Mouse (Mus musculus) C2C12 (cell line): Measurements from ENCODE around the gene Fcgr2b.

ENCODE experiments used
- CEBPB ChIP-seq: IDR thresholded peaks from one replicate; pipeline ENCODE4 v1.6.1; 2011; ENCODE audit warnings: low read depth, mild to moderate bottlenecking, control low read depth, moderate library complexity
- CTCF ChIP-seq: IDR thresholded peaks from one replicate; pipeline ENCODE4 v1.5.1; 2011; ENCODE audit not compliant: control insufficient read depth, insufficient read depth, insufficient read length
- MAX ChIP-seq: IDR thresholded peaks from one replicate; pipeline ENCODE4 v1.6.1; 2011; ENCODE audit warnings: mild to moderate bottlenecking, control low read depth
- USF1 ChIP-seq: IDR thresholded peaks from one replicate; pipeline ENCODE4 v1.6.1; 2011; ENCODE audit warnings: low read depth, mild to moderate bottlenecking, control low read depth, moderate library complexity

- TF ChIP-seq CTCF (no peak), CEBPB (no peak), MAX (no peak), USF1 (peak; percentile 50)
Observed at GRCm38 (mm10) chr1:170997756-170998655, 21.7 kb upstream of the Fcgr2b start.
